Mouse (Mus musculus) embryonic facial prominence, embryonic 13.5 days (tissue): Measurements from ENCODE around the gene Capn10. TPM values are rescaled to one million over a fixed set of nuclear protein-coding genes. Genes with fewer than 3 reads are reported as not detected.
"Not testable (repeated sequence)": the region's sequence is repeated elsewhere in the genome, so short reads cannot be mapped to it uniquely, and the experiment has no call there.

Experiments used
- ATAC-seq: fragments of 200-750 bp; cut with Nextera tagmentation; 2 replicates; pipeline ENCODE4 v1.8.0; 2017; ENCODE audit warnings: low read depth; ENCODE audit not compliant: insufficient number of reproducible peaks, insufficient read depth, low FRiP score, low TSS enrichment
- H3K27ac ChIP-seq: fragments of 300-500 bp; sonication (generic); 2 replicates; pipeline ENCODE4 v1.5.1; 2015; ENCODE audit warnings: moderate library complexity, mild to moderate bottlenecking, inconsistent platforms
- H3K27me3 ChIP-seq: fragments of 300-500 bp; sonication (generic); 2 replicates; pipeline ENCODE4 v1.6.1; 2015; ENCODE audit warnings: mild to moderate bottlenecking, inconsistent platforms
- H3K36me3 ChIP-seq: fragments of 300-500 bp; sonication (generic); 2 replicates; pipeline ENCODE4 v1.6.1; 2015; ENCODE audit warnings: mild to moderate bottlenecking, inconsistent platforms
- H3K4me1 ChIP-seq: fragments of 300-500 bp; sonication (generic); 2 replicates; pipeline ENCODE4 v1.6.1; 2015; ENCODE audit warnings: inconsistent platforms
- H3K4me2 ChIP-seq: fragments of 300-500 bp; sonication (generic); 2 replicates; pipeline ENCODE4 v1.6.1; 2015; ENCODE audit warnings: moderate library complexity, mild to moderate bottlenecking, inconsistent platforms
- H3K4me3 ChIP-seq: fragments of 300-500 bp; sonication (generic); 2 replicates; pipeline ENCODE4 v1.5.1; 2015; ENCODE audit warnings: mild to moderate bottlenecking, inconsistent platforms
- H3K9ac ChIP-seq: fragments of 300-500 bp; sonication (generic); 2 replicates; pipeline ENCODE4 v1.6.1; 2015; ENCODE audit warnings: mild to moderate bottlenecking, inconsistent platforms
- H3K9me3 ChIP-seq: fragments of 300-500 bp; sonication (generic); 2 replicates; pipeline ENCODE4 v1.6.1; 2016; ENCODE audit warnings: inconsistent platforms
- WGBS: fragments of 180-500 bp; shearing (Covaris S2); methylation state at CpG from one replicate; pipeline ENCODE4 v1.1.7; 2015; ENCODE audit warnings: mixed read lengths; 5-methylcytosine and 5-hydroxymethylcytosine counted together
- polyA plus RNA-seq: library from polyadenylated mRNA; unstranded; fragments of >200 nt; fragmentation: Nextera tagmentation; extraction: Ambion mirVana; gene quantifications from 2 replicates; pipeline ENCODE4 v1.2.1, GENCODE M21; 2015

The Capn10 gene
- polyA plus RNA-seq, 1 experiment from 2014 or later: 36.2 TPM

GRCm38 (mm10) chr1:92949426-92949825 is 15.2 kb downstream of the Capn10 start:
- H3K4me3 ChIP-seq: no peak overlapping the region
- H3K27ac ChIP-seq: no peak overlapping the region
- no peak overlapping the region for H3K9ac ChIP-seq
- 60% methylated on average over 6 of the region's 6 CpGs for WGBS
- no peak overlapping the region for H3K4me2 ChIP-seq
- H3K36me3 ChIP-seq: peaks cover 59% of the 10 kb centered on the region
- H3K4me1 ChIP-seq: no peaks in the 10 kb centered on the region
- no peaks in the 10 kb centered on the region for H3K9me3 ChIP-seq
- no peak for ATAC-seq
- no peaks in the 10 kb centered on the region for H3K27me3 ChIP-seq

DNA sequence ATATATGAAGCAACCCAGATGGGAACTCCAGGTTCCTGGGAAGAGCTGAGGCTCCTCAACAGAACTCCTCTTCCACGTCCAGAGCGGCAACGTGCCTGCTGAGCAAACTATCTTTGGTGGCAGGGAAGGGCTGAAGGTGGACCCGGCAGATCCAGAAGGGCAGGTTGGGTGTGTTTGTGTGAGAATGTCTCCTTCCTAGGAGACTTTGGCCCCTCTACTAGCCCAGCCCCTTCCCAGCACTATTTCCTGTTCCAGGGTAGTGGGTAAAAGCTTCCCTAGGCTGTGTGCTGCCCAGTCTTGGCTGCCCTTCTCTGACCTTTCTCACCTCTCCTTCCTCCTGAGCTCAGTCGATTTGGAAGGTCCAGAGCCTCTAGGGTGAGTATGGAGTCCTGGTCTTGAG is 16.4 kb downstream of the Capn10 start, which contains the start of gene Gpr35:
TSS of gene Gpr35 (plus strand) at position 259 of the 400 bp plus-strand sequence.
- H3K9me3 ChIP-seq: no peaks in the 10 kb centered on the region
- ATAC-seq: no peak
- no peaks in the 10 kb centered on the region for H3K27me3 ChIP-seq
- H3K4me3 ChIP-seq: no peak within 1 kb of the TSS
- H3K4me1 ChIP-seq: no peaks in the 10 kb centered on the region
- 69% methylated on average over 5 of the region's 5 CpGs for WGBS
- no peak within 1 kb of the TSS for H3K4me2 ChIP-seq
- H3K27ac ChIP-seq: no peak within 1 kb of the TSS
- peaks cover 47% of the 10 kb centered on the region for H3K36me3 ChIP-seq
- no peak within 1 kb of the TSS for H3K9ac ChIP-seq

DNA sequence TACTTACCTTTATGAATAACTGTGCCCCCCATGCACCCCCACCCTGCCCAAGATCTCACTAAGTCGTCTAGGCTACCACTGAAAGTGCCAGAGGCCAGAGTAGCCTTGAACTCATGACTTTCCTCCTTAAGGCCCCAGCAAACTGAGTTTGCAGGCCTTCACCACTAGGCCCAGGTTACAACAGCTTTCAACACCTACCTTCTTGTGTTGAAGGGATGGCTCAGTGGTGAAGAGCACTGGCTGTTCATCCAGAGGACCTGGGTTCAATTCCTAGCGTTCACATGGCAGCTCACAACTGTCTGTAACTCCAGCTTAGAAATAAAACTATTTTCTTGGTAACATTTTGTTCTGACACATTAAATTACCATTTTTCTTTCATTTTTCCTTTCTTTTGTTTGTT is 19.5 kb downstream of the Capn10 start:
- ATAC-seq: no peak
- H3K9me3 ChIP-seq: no peaks in the 10 kb centered on the region
- no peak overlapping the region for H3K4me3 ChIP-seq
- no peak overlapping the region for H3K27ac ChIP-seq
- no peaks in the 10 kb centered on the region for H3K4me1 ChIP-seq
- H3K36me3 ChIP-seq: peaks cover 17% of the 10 kb centered on the region
- WGBS: 68% methylated on average over 2 of the region's 2 CpGs
- H3K4me2 ChIP-seq: no peak overlapping the region
- no peaks in the 10 kb centered on the region for H3K27me3 ChIP-seq
- H3K9ac ChIP-seq: no peak overlapping the region

GRCm38 (mm10) chr1:92956571-92957335 is 22.6 kb downstream of the Capn10 start:
- not testable (repeated sequence) for ATAC-seq

GRCm38 (mm10) chr1:92958999-92959398 is 24.8 kb downstream of the Capn10 start:
- no peak for ATAC-seq
- Histone ChIP-seq H3K9me3 (no peaks in the 10 kb centered on the region), H3K27ac (no peak overlapping the region), H3K9ac (no peak overlapping the region), H3K36me3 (no peaks in the 10 kb centered on the region), H3K4me1 (no peaks in the 10 kb centered on the region), H3K4me3 (no peak overlapping the region), H3K27me3 (no peaks in the 10 kb centered on the region), H3K4me2 (no peak overlapping the region)
- 97% methylated on average over 1 of the region's 1 CpGs for WGBS

More at GRCm38 (mm10) chr1:92956571-92957335, 22.6 kb downstream of the Capn10 start:
- not testable (repeated sequence) for H3K27ac ChIP-seq, H3K4me1 ChIP-seq, H3K27me3 ChIP-seq, H3K36me3 ChIP-seq, H3K9ac ChIP-seq, H3K9me3 ChIP-seq
- Histone ChIP-seq H3K4me2 (peak overlapping the region; percentile 53), H3K4me3 (peak overlapping the region; percentile 27)
- 10% methylated on average over 11 of the region's 11 CpGs for WGBS

GRCm38 (mm10) chr1:92970791-92971190 is 36.6 kb downstream of the Capn10 start:
- not testable (repeated sequence) for H3K4me3 ChIP-seq, H3K4me1 ChIP-seq, H3K4me2 ChIP-seq, H3K27me3 ChIP-seq, H3K27ac ChIP-seq, H3K9ac ChIP-seq, H3K36me3 ChIP-seq, ATAC-seq, H3K9me3 ChIP-seq
- WGBS: 74% methylated on average over 6 of the region's 6 CpGs

DNA sequence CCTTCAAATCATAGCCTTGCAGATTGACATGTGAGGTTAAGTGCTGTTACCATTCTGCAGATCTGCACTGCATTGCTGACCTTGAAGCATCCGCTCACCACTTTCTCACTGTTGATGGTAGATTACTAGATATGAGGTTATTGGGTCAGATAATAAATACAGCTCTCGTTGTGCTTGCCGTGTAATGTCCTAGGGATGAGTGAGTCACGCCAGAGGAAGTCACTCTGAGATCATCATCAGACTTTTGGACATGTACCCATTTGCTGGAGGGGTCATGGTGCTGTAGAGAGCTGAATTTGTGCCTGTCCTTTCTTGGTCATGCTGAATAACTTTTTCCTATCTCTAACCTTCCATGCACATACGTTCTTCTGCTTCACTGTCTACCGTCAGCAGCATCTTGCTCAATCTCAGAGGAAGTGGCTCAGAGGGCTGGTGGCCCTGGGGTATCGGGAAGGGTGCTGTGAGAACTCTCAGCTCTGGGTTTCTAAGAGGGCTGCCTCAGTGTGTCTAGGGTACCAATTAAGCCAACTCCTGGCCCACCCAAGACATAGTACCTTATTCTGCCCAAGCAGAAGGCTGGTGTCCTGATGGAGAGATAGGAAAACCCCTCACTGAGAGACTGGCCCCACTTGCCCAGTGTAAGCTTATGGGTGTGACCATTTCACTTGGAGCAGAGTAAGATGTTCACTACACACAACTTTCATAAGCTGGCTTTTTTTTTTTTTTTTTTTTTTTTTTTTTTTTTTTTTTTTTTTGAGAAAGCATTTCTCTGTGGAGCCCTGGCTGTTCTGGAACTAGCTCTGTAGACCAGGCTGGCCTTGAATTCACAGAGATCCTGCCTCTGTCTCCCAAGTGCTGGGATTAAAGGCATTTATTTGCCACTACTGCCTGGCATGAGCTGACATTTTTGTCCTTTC is 38.0 kb downstream of the Capn10 start:
- Histone ChIP-seq H3K4me1 (no peaks in the 10 kb centered on the region; the same call in 1 of the 2 replicates), H3K9ac (no peak overlapping the region), H3K36me3 (no peaks in the 10 kb centered on the region), H3K4me3 (no peak overlapping the region), H3K27me3 (no peaks in the 10 kb centered on the region), H3K9me3 (no peaks in the 10 kb centered on the region), H3K4me2 (no peak overlapping the region), H3K27ac (no peak overlapping the region)
- WGBS: 87% methylated on average over 7 of the region's 7 CpGs
- no peak for ATAC-seq

DNA sequence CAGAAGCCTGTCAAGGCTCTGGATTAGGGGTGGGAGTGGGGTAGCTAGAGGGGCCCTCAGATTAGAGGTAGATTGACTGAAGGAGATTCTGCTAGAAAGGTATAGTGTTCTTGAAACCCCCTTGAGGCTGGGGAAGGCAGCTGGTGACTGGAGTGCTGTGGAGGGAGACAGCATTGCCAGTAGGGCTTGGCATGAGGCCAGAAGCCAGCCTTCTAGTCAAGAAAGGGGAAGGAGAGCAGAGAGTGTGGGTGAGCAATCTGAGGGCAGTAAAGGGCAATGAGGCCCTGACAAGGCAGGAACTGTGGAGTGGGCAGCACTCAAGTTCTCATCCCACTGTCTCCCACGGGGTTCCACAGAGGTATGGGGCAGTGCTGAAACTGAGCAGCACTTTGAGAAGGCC is 38.7 kb downstream of the Capn10 start:
- H3K27ac ChIP-seq: no peak overlapping the region
- H3K4me2 ChIP-seq: no peak overlapping the region
- H3K4me3 ChIP-seq: no peak overlapping the region
- H3K27me3 ChIP-seq: peaks cover 2% of the 10 kb centered on the region; the same call in 1 of the 2 replicates
- H3K9ac ChIP-seq: no peak overlapping the region
- no peaks in the 10 kb centered on the region; the same call in 1 of the 2 replicates for H3K4me1 ChIP-seq
- no peak for ATAC-seq
- WGBS: 71% methylated on average over 1 of the region's 1 CpGs
- no peaks in the 10 kb centered on the region for H3K9me3 ChIP-seq
- H3K36me3 ChIP-seq: no peaks in the 10 kb centered on the region

- no peak overlapping the region for H3K4me2 ChIP-seq
- H3K36me3 ChIP-seq: no peaks in the 10 kb centered on the region
- no peak overlapping the region for H3K9ac ChIP-seq
- H3K27ac ChIP-seq: no peak overlapping the region
- no peaks in the 10 kb centered on the region for H3K9me3 ChIP-seq
- H3K27me3 ChIP-seq: peaks cover 11% of the 10 kb centered on the region
- H3K4me1 ChIP-seq: peaks cover 9% of the 10 kb centered on the region
- WGBS: 53% methylated on average over 6 of the region's 6 CpGs
- no peak for ATAC-seq
- no peak overlapping the region for H3K4me3 ChIP-seq
Measured at GRCm38 (mm10) chr1:92976141-92976566, 42.0 kb downstream of the Capn10 start.

GRCm38 (mm10) chr1:92978645-92979044 is 44.5 kb downstream of the Capn10 start:
- Histone ChIP-seq H3K9me3 (no peaks in the 10 kb centered on the region), H3K4me1 (peaks cover 9% of the 10 kb centered on the region; the same call in 1 of the 2 replicates), H3K27ac (no peak overlapping the region), H3K4me2 (0 out of 2 replicates have a peak overlapping the region, but pooled peaks have one; percentile 11), H3K4me3 (no peak overlapping the region), H3K27me3 (peaks cover 11% of the 10 kb centered on the region), H3K36me3 (no peaks in the 10 kb centered on the region), H3K9ac (no peak overlapping the region)
- no peak for ATAC-seq
- 44% methylated on average over 7 of the region's 7 CpGs for WGBS

DNA sequence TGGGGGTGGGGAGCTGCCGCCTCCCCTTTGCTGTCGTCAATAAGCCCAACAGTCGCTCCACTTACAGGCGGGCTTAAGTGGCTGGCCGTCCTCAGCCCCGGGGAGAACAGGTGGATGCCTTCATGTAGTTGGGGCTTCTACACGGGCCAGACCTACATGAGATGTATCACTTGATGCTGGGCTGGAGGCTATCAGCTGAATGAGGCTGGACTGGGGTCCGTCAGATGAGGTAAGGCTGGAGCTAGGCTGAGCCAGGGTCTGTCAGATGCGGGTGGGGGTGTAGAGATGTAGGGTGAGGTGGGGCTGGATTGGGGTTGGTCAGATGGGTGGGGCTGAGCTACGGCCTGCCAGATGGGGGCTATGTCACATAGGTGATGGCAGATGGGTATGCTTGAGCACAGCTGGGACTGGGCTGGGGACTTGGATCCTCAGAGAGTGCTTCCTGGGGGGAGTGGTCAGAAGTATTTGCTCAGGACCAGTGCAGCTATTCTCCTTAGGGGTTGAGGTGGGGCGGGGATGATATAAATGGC is 45.0 kb downstream of the Capn10 start:
- 26% methylated on average over 11 of the region's 11 CpGs for WGBS
- H3K4me2 ChIP-seq: 0 out of 2 replicates have a peak overlapping the region, but pooled peaks have one; percentile 11
- H3K9me3 ChIP-seq: no peaks in the 10 kb centered on the region
- ATAC-seq: peak; percentile 44; the same call in 1 of the 2 replicates
- H3K4me3 ChIP-seq: no peak overlapping the region
- no peak overlapping the region for H3K27ac ChIP-seq
- peaks cover 9% of the 10 kb centered on the region; the same call in 1 of the 2 replicates for H3K4me1 ChIP-seq
- H3K9ac ChIP-seq: no peak overlapping the region
- H3K27me3 ChIP-seq: peaks cover 11% of the 10 kb centered on the region
- H3K36me3 ChIP-seq: no peaks in the 10 kb centered on the region
